Mouse (Mus musculus) embryonic facial prominence, embryonic 15.5 days (tissue): ENCODE measurements around the gene Sell. TPM values are rescaled to one million over a fixed set of nuclear protein-coding genes. Genes with fewer than 3 reads are reported as not detected.

Source experiments
- ATAC-seq: fragments of 200-750 bp; cut with Nextera tagmentation; 2 replicates; pipeline ENCODE4 v1.8.0; 2017; ENCODE audit warnings: low read depth, moderate TSS enrichment; ENCODE audit not compliant: insufficient number of reproducible peaks, low FRiP score, low TSS enrichment
- H3K27ac ChIP-seq: fragments of 300-500 bp; sonication (generic); replicated peaks from 2 replicates; pipeline ENCODE4 v1.5.1; 2015; ENCODE audit warnings: mild to moderate bottlenecking, inconsistent platforms
- H3K27me3 ChIP-seq: fragments of 300-500 bp; sonication (generic); 2 replicates; pipeline ENCODE4 v1.6.1; 2015; ENCODE audit warnings: inconsistent platforms
- H3K36me3 ChIP-seq: fragments of 300-500 bp; sonication (generic); 2 replicates; pipeline ENCODE4 v1.6.1; 2015; ENCODE audit warnings: mild to moderate bottlenecking, inconsistent platforms
- H3K4me1 ChIP-seq: fragments of 300-500 bp; sonication (generic); 2 replicates; pipeline ENCODE4 v1.6.1; 2015; ENCODE audit warnings: inconsistent platforms
- H3K4me2 ChIP-seq: fragments of 300-500 bp; sonication (generic); replicated peaks from 2 replicates; pipeline ENCODE4 v1.6.1; 2015; ENCODE audit warnings: mild to moderate bottlenecking, inconsistent platforms
- H3K4me3 ChIP-seq: fragments of 300-500 bp; sonication (generic); replicated peaks from 2 replicates; pipeline ENCODE4 v1.5.1; 2015; ENCODE audit warnings: mild to moderate bottlenecking, inconsistent platforms
- H3K9ac ChIP-seq: fragments of 300-500 bp; sonication (generic); 2 replicates; pipeline ENCODE4 v1.6.1; 2015; ENCODE audit warnings: inconsistent platforms
- H3K9me3 ChIP-seq: fragments of 300-500 bp; sonication (generic); replicated peaks from 2 replicates; pipeline ENCODE4 v1.6.1; 2016; ENCODE audit warnings: inconsistent platforms
- WGBS: fragments of 180-500 bp; shearing (Covaris S2); methylation state at CpG from one replicate; pipeline ENCODE4 v1.1.7; 2015; 5-methylcytosine and 5-hydroxymethylcytosine counted together
- polyA plus RNA-seq: library from polyadenylated mRNA; unstranded; fragments of >200 nt; fragmentation: Nextera tagmentation; extraction: Ambion mirVana; gene quantifications from 2 replicates; pipeline ENCODE4 v1.2.1, GENCODE M21; 2015

Gene Sell
- polyA plus RNA-seq, 1 experiment from 2014 or later: 1.4 TPM

GRCm38 (mm10) chr1:164109763-164110162 is 48.0 kb downstream of the Sell start:
- no peak for ATAC-seq

GRCm38 (mm10) chr1:164110591-164111329 is 49.0 kb downstream of the Sell start:
- Histone ChIP-seq H3K27me3 (no peaks in the 10 kb centered on the region), H3K4me2 (no peak overlapping the region), H3K36me3 (no peaks in the 10 kb centered on the region), H3K4me1 (no peaks in the 10 kb centered on the region), H3K4me3 (no peak overlapping the region), H3K9ac (no peak overlapping the region), H3K9me3 (no peaks in the 10 kb centered on the region), H3K27ac (no peak overlapping the region)
- 93% methylated on average over 9 of the region's 9 CpGs for WGBS
- no peak for ATAC-seq

More at GRCm38 (mm10) chr1:164109763-164110162, 48.0 kb downstream of the Sell start:
- Histone ChIP-seq H3K4me3 (no peak overlapping the region), H3K4me1 (no peaks in the 10 kb centered on the region), H3K4me2 (no peak overlapping the region), H3K9ac (no peak overlapping the region), H3K27me3 (no peaks in the 10 kb centered on the region), H3K27ac (no peak overlapping the region), H3K9me3 (no peaks in the 10 kb centered on the region), H3K36me3 (no peaks in the 10 kb centered on the region)
- WGBS: 78% methylated on average over 2 of the region's 2 CpGs

- no peaks in the 10 kb centered on the region for H3K36me3 ChIP-seq
- H3K4me2 ChIP-seq: no peak overlapping the region
- no peak overlapping the region for H3K27ac ChIP-seq
- no peaks in the 10 kb centered on the region for H3K4me1 ChIP-seq
- H3K4me3 ChIP-seq: no peak overlapping the region
- no peak overlapping the region for H3K9ac ChIP-seq
- H3K9me3 ChIP-seq: no peaks in the 10 kb centered on the region
- ATAC-seq: no peak
- no peaks in the 10 kb centered on the region for H3K27me3 ChIP-seq
- WGBS: 73% methylated on average over 5 of the region's 5 CpGs
Measured at GRCm38 (mm10) chr1:164114280-164114679, 52.5 kb downstream of the Sell start.

GRCm38 (mm10) chr1:164114947-164115493 is 53.2 kb downstream of the Sell start, which contains the start of gene Selp:
Selp (plus strand) TSS chr1:164115264.
- H3K27ac ChIP-seq: no peak within 1 kb of the TSS
- H3K36me3 ChIP-seq: no peaks in the 10 kb centered on the region
- H3K4me3 ChIP-seq: no peak within 1 kb of the TSS
- H3K4me2 ChIP-seq: no peak within 1 kb of the TSS
- H3K9me3 ChIP-seq: no peaks in the 10 kb centered on the region
- WGBS: 60% methylated on average over 8 of the region's 8 CpGs
- ATAC-seq: no peak
- no peak within 1 kb of the TSS for H3K9ac ChIP-seq
- no peaks in the 10 kb centered on the region for H3K4me1 ChIP-seq
- no peaks in the 10 kb centered on the region for H3K27me3 ChIP-seq

- H3K4me2 ChIP-seq: no peak overlapping the region
- 77% methylated on average over 6 of the region's 6 CpGs for WGBS
- H3K4me3 ChIP-seq: no peak overlapping the region
- no peaks in the 10 kb centered on the region for H3K36me3 ChIP-seq
- no peak for ATAC-seq
- H3K9ac ChIP-seq: no peak overlapping the region
- H3K27ac ChIP-seq: no peak overlapping the region
- no peaks in the 10 kb centered on the region for H3K27me3 ChIP-seq
- H3K9me3 ChIP-seq: no peaks in the 10 kb centered on the region
- no peaks in the 10 kb centered on the region for H3K4me1 ChIP-seq
Measured at GRCm38 (mm10) chr1:164115647-164116046, 53.9 kb downstream of the Sell start.

GRCm38 (mm10) chr1:164117869-164118268 is 56.1 kb downstream of the Sell start:
- no peak overlapping the region for H3K4me3 ChIP-seq
- WGBS: 91% methylated on average over 6 of the region's 6 CpGs
- ATAC-seq: no peak
- H3K9ac ChIP-seq: no peak overlapping the region
- no peaks in the 10 kb centered on the region for H3K36me3 ChIP-seq
- no peak overlapping the region for H3K27ac ChIP-seq
- H3K4me2 ChIP-seq: no peak overlapping the region
- no peaks in the 10 kb centered on the region for H3K4me1 ChIP-seq
- no peaks in the 10 kb centered on the region for H3K9me3 ChIP-seq
- H3K27me3 ChIP-seq: no peaks in the 10 kb centered on the region

GRCm38 (mm10) chr1:164119892-164120776 is 58.4 kb downstream of the Sell start:
- no peak overlapping the region for H3K4me2 ChIP-seq
- H3K4me1 ChIP-seq: no peaks in the 10 kb centered on the region
- no peak overlapping the region for H3K27ac ChIP-seq
- H3K9me3 ChIP-seq: no peaks in the 10 kb centered on the region
- no peaks in the 10 kb centered on the region for H3K36me3 ChIP-seq
- no peak for ATAC-seq
- H3K4me3 ChIP-seq: no peak overlapping the region
- no peaks in the 10 kb centered on the region for H3K27me3 ChIP-seq
- no peak overlapping the region for H3K9ac ChIP-seq
- 70% methylated on average over 3 of the region's 3 CpGs for WGBS

GRCm38 (mm10) chr1:164120777-164121158 is 59.0 kb downstream of the Sell start:
- no peak for ATAC-seq
- Histone ChIP-seq H3K36me3 (no peaks in the 10 kb centered on the region), H3K9ac (no peak overlapping the region), H3K4me2 (no peak overlapping the region), H3K4me3 (no peak overlapping the region), H3K27me3 (no peaks in the 10 kb centered on the region), H3K9me3 (no peaks in the 10 kb centered on the region), H3K4me1 (no peaks in the 10 kb centered on the region), H3K27ac (no peak overlapping the region)
- 78% methylated on average over 3 of the region's 3 CpGs for WGBS

- Histone ChIP-seq H3K9ac (no peak overlapping the region), H3K4me2 (no peak overlapping the region), H3K36me3 (no peaks in the 10 kb centered on the region), H3K4me3 (no peak overlapping the region), H3K27ac (no peak overlapping the region), H3K4me1 (no peaks in the 10 kb centered on the region), H3K9me3 (no peaks in the 10 kb centered on the region), H3K27me3 (no peaks in the 10 kb centered on the region)
- ATAC-seq: no peak
- WGBS: 79% methylated on average over 3 of the region's 3 CpGs
Measured at GRCm38 (mm10) chr1:164123836-164124235, 62.1 kb downstream of the Sell start.

- Histone ChIP-seq H3K4me2 (no peak overlapping the region), H3K27me3 (no peaks in the 10 kb centered on the region), H3K9me3 (no peaks in the 10 kb centered on the region), H3K27ac (no peak overlapping the region), H3K36me3 (no peaks in the 10 kb centered on the region), H3K4me1 (no peaks in the 10 kb centered on the region), H3K9ac (no peak overlapping the region), H3K4me3 (no peak overlapping the region)
- WGBS: 66% methylated on average over 3 of the region's 3 CpGs
- ATAC-seq: no peak
Measured at GRCm38 (mm10) chr1:164130013-164130412, 68.2 kb downstream of the Sell start.

GRCm38 (mm10) chr1:164132609-164133008 is 70.8 kb downstream of the Sell start:
- no peaks in the 10 kb centered on the region for H3K36me3 ChIP-seq
- WGBS: 75% methylated on average over 1 of the region's 1 CpGs
- no peak overlapping the region for H3K4me3 ChIP-seq
- no peaks in the 10 kb centered on the region for H3K27me3 ChIP-seq
- H3K9me3 ChIP-seq: no peaks in the 10 kb centered on the region
- no peak overlapping the region for H3K4me2 ChIP-seq
- no peak overlapping the region for H3K9ac ChIP-seq
- no peaks in the 10 kb centered on the region for H3K4me1 ChIP-seq
- no peak overlapping the region for H3K27ac ChIP-seq
- no peak for ATAC-seq
